Mouse (Mus musculus): ENCODE measurements around the gene 1700013G24Rik.

Gene 1700013G24Rik

GRCm38 (mm10) chr4:137457292-137457691 is 4.2 kb downstream of the 1700013G24Rik start:
- no peak for DNase-seq (ENCODE audit: low spot score in 2 of 2)

- no peak for DNase-seq (ENCODE audit: low spot score in 2 of 2)
Observed at GRCm38 (mm10) chr4:137458310-137458709, 5.2 kb downstream of the 1700013G24Rik start.

GRCm38 (mm10) chr4:137458861-137459260 is 5.8 kb downstream of the 1700013G24Rik start:
- DNase-seq (ENCODE audit: low spot score in 2 of 2) = no peak

GRCm38 (mm10) chr4:137460676-137461075 is 7.6 kb downstream of the 1700013G24Rik start:
- no peak for DNase-seq (ENCODE audit: low spot score in 2 of 2)

GRCm38 (mm10) chr4:137461217-137461616 is 8.1 kb downstream of the 1700013G24Rik start:
- DNase-seq (ENCODE audit: low spot score in 2 of 2) = no peak

GRCm38 (mm10) chr4:137461981-137462690 is 9.1 kb downstream of the 1700013G24Rik start:
- no peak for DNase-seq (ENCODE audit: low spot score in 2 of 2)

- DNase-seq (ENCODE audit: low spot score in 2 of 2) = no peak
Observed at GRCm38 (mm10) chr4:137465125-137465787, 12.2 kb downstream of the 1700013G24Rik start.

- no peak for DNase-seq (ENCODE audit: low spot score in 2 of 2)
Observed at GRCm38 (mm10) chr4:137466991-137467390, 13.9 kb downstream of the 1700013G24Rik start.

GRCm38 (mm10) chr4:137467525-137467924 is 14.4 kb downstream of the 1700013G24Rik start:
- DNase-seq (ENCODE audit: low spot score in 2 of 2) = no peak

GRCm38 (mm10) chr4:137468260-137469080 is 15.4 kb downstream of the 1700013G24Rik start, which contains the start of gene Hspg2:
TSS of gene Hspg2 (plus strand) at chr4:137468769.
- peak; percentile 82 to 93 for DNase-seq (ENCODE audit: low spot score in 2 of 2)

GRCm38 (mm10) chr4:137469081-137469844 is 16.2 kb downstream of the 1700013G24Rik start:
- no peak for DNase-seq (ENCODE audit: low spot score in 2 of 2)

- DNase-seq (ENCODE audit: low spot score in 2 of 2) = no peak
Observed at GRCm38 (mm10) chr4:137469845-137470692, 17.0 kb downstream of the 1700013G24Rik start.

GRCm38 (mm10) chr4:137470701-137471317 is 17.7 kb downstream of the 1700013G24Rik start:
- no peak for DNase-seq (ENCODE audit: low spot score in 2 of 2)

GRCm38 (mm10) chr4:137471326-137471725 is 18.2 kb downstream of the 1700013G24Rik start:
- DNase-seq (ENCODE audit: low spot score in 2 of 2) = no peak

- DNase-seq (ENCODE audit: low spot score in 2 of 2) = no peak
Observed at GRCm38 (mm10) chr4:137473240-137473639, 20.2 kb downstream of the 1700013G24Rik start.

GRCm38 (mm10) chr4:137473701-137474388 is 20.8 kb downstream of the 1700013G24Rik start:
- no peak for DNase-seq (ENCODE audit: low spot score in 2 of 2)

- no peak for DNase-seq (ENCODE audit: low spot score in 2 of 2)
Observed at GRCm38 (mm10) chr4:137474694-137475093, 21.6 kb downstream of the 1700013G24Rik start.

- DNase-seq (ENCODE audit: low spot score in 2 of 2) = no peak
Observed at GRCm38 (mm10) chr4:137475271-137476050, 22.4 kb downstream of the 1700013G24Rik start.

Measured in spleen, postnatal 10 days (tissue).